Mouse (Mus musculus) embryo, embryonic 11 days (tissue): ENCODE measurements around the gene Arhgap19.

Experiments
- DNase-seq: peaks from one replicate; pipeline ENCODE4 v3.0.0-alpha.2; 2015

Arhgap19 gene

DNA sequence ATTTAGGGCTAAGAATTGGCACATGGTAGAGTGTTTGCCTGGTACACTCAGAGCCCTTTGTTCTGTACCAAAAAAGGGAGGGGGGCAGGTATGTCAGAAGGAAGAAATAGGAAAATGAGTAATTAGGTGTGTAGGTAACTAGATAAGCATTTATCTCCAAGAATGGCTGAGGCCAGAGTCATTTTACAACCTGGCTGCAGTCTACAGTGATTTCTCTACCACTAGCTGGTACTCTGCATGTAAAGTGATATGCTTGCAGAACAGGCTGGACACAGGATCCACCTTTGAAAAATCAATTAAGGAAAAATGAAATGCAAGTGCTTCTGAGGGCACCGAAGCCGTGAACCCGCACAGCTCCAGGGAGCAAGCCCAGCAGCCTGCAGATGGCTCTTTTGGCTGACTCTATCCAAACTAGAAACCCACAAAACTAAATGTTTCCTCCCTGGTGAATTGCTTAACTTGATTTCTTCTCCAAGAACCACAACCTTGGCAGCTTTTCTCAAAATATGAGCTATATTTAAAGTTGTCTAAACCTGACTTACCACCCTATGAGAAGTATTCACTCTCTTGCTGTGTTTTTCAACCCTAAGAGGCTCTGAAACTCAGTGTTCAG lies 5.6 kb downstream of the Arhgap19 start:
- no peak for DNase-seq

DNA sequence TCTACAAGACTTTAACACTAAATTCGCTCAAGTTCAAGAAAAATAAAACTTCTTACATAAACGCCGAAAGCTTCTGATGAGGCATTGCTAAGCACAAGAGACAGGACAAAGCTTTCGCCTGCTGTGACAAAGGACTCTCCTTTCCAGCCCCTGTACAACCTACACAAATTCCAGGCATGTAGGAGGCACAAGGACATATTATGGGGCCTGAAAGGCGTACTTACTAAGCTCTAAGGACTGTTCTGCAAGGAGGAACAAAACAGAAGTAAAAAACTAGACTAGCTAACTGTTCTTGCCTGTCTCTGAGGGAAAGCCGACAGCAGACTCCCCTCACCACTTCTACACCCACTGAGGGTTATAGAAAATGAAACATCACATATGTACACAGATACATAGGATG lies 6.9 kb downstream of the Arhgap19 start:
- DNase-seq: no peak

DNA sequence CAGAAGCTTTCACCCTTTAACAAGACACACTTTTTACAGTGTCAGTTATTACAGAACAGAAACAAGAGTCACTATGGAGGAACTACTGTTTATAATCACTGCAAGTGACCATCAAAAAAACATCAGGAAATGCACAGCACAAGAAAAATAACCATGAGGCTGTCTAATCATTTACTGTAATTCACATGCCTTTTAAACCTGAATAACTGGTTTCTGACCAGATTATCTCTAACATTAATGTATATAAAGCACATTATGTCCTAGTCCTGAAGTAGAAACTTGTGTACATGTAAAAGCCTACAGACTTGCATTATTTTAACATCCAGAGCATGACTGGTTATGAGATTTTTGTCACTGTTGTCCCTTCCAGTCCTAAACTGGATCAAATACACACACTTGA lies 7.8 kb downstream of the Arhgap19 start:
- DNase-seq: no peak

DNA sequence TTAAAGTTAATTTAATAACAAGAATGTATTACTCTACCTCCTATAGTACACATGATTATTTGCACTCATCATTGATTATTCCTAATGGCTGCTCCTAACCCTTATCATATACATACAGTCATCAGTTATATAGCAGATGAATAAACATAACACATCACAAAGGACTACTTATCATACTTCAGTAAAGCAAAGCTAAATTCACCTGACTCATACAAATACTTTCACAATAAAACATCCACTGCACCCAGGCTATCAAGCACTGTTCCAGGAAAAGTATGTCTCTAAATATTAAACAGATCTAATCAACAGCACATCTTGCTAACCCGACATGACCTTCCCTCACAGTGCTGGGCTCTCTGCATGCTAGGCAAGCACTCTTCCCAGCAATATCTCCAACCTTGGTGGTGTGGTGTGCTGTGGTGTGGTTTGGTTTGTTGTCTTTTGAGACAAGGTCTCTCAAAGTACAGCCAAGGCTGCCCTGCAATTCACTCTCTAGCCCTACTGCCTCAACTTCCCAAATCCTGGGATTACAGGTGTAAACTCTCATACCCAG lies 8.8 kb downstream of the Arhgap19 start:
- DNase-seq: no peak

DNA sequence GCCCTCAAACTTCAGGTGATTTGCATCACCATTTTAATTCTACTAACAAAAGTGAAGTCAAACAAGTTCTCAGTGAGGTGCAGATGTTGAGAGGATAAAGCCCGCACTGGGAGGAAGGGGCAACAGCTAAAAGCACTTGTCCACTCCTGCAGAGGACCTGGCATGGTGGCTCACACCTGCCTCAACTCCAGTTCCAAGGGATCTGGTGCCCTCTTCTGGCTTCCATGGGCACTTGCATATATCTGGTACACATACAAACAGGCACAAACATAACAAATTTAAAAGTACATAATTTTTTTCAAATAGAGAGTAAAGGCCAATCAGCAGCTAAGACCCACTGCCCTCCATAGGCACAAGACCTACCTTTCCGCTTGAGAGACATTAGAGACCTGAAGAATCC lies 10.5 kb downstream of the Arhgap19 start:
- DNase-seq: no peak

DNA sequence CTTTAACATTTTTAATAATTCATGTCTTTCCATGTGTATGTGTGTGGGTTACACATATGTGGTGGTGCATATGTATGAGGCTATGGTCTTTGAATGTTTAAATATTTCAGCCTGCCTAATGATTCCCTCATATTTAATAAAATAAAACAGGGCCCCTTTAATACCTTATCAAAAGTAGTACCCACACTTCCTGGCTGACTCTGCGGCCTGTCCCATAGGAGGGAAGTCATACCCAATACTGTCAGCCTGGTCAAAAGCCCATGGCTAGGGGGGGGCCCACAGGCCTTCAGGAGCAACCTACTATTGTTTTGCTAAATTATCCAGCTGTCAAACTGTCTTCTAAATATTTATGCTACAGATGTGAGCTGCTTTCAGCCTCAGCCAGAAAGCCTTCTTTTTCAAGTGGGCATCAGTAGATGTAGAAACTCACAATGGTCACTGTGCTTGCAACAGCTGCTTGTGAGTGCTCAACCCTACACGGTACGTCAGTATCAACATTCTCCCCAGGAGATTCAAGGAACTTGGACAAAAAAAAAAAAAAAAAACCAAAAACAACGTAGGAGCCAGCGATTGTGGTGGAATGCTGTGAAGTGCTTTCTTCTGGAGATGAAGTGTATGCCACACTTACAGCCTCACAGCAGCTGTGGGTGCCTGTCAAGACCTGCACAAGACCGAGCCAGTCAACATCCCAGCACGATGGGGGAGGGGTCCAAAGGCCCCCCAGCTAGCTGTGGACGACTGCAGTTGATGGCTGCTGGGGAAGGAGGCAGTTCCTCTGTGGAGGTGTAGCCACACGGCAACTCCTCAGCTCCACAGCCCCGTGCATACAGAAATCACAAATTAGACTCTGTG lies 12.5 kb downstream of the Arhgap19 start:
- no peak for DNase-seq

GRCm38 (mm10) chr19:41786896-41787295 lies 15.0 kb downstream of the Arhgap19 start:
- no peak for DNase-seq

GRCm38 (mm10) chr19:41777514-41777913 lies 24.3 kb downstream of the Arhgap19 start:
- DNase-seq: no peak

DNA sequence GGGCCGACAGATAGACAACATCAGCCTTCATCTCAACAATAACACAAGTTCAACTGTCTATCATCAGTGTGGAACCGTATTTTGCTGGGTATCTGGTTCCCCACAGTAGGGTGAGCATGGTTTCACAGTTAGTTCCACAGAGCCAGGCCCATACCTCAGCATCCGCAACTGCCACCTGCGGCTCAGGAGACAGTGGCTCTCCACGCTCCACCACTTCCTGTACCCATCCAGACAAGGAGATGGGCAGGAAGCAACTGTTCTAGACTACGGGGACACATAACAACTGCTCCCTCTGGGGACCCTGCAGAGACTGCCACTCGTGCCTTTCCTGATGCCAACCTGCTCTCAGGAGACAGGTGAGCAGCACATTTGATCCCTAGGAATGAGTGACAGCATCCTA lies 33.1 kb downstream of the Arhgap19 start:
- no peak for DNase-seq

DNA sequence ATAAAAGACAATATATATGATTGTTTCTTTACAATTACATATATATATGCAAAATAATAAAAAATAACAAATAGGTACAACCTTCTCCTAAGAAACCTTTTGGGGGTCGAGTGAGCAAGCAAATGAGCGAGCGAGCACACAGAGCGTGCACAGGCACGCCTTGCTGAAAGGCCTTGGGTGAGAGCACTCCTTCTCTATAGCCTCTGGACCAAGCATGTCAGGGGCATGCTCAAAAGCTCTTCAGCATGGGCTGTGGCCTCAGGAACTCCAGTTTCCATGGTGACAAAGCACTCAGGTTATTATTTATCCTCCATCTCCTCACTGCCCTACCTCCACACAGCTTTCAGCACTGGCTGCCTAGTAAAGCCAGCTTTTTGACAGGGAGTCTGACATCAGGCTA lies 35.2 kb downstream of the Arhgap19 start:
- DNase-seq: no peak

DNA sequence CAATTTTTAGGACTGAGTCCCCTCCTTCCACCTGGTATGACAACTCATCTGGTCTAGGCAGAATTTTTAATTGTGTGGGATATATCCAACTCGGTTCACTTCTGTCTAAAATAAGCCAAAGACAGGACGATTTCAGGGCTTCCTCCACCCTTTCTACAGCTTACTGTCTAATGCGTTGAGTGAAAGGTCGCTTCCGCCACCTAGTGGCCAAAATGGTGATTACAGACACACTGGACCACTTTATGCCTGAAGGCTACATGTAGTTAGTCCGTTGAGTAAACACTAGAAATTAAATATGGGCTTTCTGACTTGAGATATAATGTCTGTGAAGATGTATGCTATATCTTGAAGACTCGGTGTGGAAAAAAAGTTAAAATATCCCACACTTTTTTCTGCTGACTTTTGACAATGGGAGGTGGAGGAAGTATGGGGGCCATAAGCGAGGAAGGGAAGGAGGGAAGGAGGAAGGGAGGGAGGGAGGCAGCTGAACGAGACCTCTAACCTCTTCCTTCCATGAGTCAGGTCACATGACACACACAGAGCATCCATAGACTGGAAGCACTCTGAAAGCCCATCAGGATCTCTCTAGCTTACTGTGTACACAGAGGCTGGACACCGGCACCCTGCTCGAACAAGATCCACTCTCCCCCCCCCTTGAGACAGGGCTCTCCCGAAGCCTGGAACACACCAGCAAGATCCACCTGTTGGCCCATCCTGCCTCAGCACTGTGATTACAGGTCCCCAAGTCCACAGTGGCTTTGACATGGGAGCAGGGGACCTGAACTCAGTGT lies 37.8 kb downstream of the Arhgap19 start:
- peak; percentile 87 for DNase-seq

DNA sequence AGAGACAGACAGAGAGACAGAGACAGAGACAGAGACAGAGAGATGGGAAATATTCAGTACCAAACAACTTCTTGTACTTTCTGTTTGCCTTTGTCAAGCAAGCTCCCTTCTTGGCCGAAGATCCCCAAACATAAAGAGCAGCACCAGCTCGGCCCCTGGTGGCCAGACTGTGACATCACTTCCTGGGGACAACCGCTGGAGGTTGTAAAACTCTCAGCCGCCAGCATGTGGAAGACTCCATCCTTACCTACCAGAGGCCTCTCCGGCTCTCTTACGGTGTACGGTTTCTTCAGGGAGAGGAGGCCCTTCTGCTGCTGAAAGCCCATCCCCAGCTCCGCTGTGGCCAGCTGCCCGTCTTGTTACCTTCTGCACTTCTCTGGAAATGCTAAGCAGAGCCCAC lies 40.3 kb downstream of the Arhgap19 start:
- DNase-seq: peak; percentile 75

DNA sequence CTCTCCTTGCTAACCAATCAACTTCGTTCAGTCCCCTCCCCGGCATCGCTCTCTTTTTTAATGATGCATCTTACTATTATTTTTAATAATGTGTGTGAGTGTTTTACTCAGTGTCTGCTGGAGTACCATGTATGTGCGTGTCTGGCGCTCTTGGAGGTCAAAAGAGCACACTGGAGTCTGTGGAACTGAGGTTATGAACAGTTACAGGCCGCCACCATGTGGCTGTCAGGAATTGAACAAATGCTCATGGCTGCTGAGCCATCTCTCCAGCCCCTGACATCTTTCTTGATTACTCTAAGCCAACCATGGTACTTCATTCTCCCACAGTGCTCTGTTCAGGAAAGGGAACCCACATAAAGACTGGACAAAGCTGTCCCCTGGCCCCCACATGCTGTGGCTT lies 42.1 kb downstream of the Arhgap19 start:
- DNase-seq: peak; percentile 37

DNA sequence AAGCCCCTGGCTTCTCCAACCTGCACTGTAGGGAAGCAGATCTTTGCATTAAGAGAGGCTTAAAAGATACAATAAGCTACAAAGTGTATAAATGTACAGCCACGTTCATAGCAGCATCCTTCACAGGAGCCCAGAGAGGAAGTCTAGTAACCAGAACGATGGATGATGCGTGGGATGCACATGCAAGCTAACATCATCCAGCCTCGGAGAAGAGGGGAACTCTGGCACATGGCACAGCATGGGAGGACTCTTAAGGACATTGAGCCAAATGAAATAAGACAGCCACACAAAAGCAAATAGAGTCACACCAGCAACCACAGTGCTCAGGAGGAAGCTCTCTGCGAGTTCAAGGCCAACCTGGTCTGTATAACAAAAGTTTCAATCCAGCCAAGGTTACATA lies 42.6 kb downstream of the Arhgap19 start:
- no peak for DNase-seq

- no peak for DNase-seq
Observed at GRCm38 (mm10) chr19:41754760-41755159, 47.1 kb downstream of the Arhgap19 start.

DNA sequence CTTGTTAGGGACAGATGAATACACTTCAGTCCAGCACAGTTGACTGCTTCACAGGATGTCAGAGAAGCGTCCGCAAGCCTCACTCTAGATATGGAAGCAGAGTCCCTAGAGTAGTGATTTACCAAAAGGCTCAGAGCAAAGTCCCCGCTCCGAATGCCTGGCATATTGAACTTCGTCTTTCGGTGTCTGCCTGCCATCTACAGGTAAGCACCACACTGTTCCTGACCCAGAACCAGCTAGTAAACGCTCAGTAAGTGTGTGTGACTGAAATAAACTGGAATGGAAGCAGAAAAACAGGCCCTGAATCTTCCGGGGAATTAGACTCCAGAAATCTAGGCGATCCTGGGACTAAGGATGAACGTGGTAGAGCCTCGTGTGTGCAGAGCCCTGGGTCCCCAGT lies 49.9 kb downstream of the Arhgap19 start:
- no peak for DNase-seq

DNA sequence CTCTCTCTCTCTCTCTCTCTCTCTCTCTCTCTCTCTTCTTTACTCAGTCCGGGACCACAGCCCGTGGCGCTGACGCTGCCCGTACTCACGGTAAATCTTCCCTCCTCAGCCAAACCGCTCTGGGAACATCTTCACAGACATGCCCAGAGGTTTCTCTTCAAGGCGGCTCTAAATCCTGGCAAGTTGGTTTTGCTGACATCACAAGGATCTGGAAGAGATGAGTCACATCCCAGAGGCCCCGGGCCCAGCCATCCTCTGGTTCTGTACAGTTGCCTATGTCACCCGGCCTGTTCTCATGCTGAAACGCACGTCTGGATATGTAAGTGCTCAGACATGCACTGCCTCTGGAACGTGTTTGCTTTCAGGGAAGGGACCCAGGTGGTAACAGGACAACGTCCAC lies 54.4 kb downstream of the Arhgap19 start:
- no peak for DNase-seq

DNA sequence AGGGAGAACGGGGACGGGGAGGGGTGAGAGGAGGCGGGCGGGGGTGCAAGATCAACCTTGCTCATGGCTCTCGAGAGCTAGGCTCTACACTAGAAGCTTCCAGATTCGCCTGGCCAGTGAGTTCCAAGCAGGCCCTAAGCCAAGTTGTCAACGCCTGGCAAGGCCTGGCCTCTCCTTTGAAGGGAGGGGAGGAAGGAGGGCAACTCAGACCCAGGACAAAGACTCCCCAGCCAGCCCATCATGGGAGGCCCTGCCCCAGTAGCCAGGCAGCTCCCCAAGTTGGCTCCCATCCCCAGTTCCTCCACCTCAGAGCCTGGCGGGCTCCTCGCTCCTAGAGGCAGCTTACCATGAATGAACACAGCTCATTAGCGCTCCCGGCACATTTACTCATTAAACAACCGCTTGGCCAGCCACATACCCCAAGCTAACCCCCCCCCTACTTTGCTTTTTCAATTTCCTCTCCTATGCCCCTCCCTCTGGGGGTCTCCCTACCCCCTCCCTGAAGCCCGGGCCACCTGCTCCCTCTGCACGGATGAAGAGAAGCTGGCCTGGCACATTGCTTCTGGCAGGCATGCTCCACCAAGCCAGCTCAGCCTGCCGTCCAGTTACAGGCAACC lies 55.8 kb downstream of the Arhgap19 start:
- peak; percentile 54 for DNase-seq

DNA sequence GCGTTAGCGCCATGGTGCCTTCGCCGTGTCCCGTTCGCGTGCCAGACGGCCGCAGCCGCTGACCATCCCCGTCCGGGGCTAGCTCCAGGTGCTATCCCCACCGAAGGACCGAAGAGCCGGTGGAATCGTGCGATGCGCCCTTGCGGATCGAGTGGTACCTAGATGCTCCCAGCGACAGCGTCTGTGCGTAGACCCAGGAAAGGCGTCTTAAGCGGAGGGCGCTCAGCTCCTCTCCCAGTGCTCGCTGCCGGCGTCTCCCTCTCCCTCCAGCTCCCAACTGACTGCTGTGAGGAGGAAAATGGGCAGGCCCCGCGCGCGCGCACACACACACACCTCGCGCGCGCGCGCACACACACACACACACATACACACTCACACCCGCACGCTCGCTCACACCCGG lies 58.5 kb downstream of the Arhgap19 start, which contains the start of gene Slit1:
Slit1 (minus strand) TSS at position 270 of the 400 bp plus-strand sequence.
- peak; percentile 74 for DNase-seq

- no peak for DNase-seq
Observed at GRCm38 (mm10) chr19:41738896-41739295, 63.0 kb downstream of the Arhgap19 start.

GRCm38 (mm10) chr19:41738429-41738805 lies 63.4 kb downstream of the Arhgap19 start:
- no peak for DNase-seq

DNA sequence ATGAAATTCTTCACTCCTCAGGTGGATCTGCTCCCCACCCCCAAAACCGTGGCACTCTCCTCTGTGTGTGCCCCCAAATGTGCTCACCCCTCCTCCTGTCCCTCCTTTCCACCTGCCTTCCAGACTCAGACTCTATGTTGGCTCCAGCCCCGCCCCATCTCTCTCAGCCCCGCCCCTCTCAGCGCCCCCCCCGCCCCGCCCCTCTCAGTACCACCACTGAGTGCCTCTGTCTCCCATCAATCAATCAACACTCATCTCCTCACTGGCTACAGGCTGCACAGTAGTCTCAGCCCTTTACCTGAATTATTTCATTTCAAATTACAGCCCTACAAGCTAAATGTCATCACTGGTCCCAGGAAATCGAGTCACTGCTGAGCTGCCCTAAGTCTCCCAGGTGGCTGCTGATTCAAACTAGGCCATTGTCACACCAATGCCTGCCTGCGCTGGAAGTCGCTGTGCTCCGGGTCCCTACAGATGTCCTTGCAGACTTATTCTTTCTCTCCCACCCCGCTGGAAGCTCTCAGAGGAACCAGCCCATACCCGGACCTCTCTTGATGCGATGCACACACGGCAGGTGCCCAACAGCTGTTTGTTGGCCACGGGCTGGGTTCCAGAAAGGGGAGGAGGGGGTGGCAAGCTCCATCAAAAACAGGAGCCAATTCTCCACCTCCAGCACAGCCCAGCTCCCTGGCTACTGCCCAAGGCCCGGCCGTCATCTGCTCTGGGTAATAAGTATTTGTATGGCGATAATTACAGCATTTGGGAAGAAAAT lies 64.0 kb downstream of the Arhgap19 start:
- peak; percentile 38 for DNase-seq
